Comparison of ENCODE assay signal across 18 mouse cellular contexts in genomic region chr7:127489982-127490381, GRCm38 (mm10).
"Had no signal": no experiment of that assay in that cellular context is flagged by ENCODE, and none has a peak within 500 bp of the region (broad histone marks: within the 10 kb centered on the region; RNA-seq: fewer than 3 reads in every experiment).

No protein-coding gene starts in this region.

- H3K27ac ChIP-seq: intestine, embryonic 15.5 days; limb, embryonic 13.5 days; liver, embryonic 14.5 days; macrophage; midbrain, embryonic 13.5 days; stomach, postnatal 0 days had no signal

- H3K4me1 ChIP-seq: intestine, embryonic 15.5 days; limb, embryonic 13.5 days; midbrain, embryonic 13.5 days had no signal

- H3K4me3 ChIP-seq: intestine, embryonic 15.5 days; limb, embryonic 13.5 days; midbrain, embryonic 13.5 days had no signal

- DNase-seq: kidney, adult 11 months; kidney, adult 8-10 months; left cerebral cortex, postnatal 4 days; lung, adult 2 months; lung, postnatal 14 days; right cerebral cortex, adult 18-20 months; right cerebral cortex, postnatal 14 days; right cerebral cortex, postnatal 4 days; thymus, adult 2 months; thymus, postnatal 14 days; thymus, postnatal 4 days had no signal

- H3K9me3 ChIP-seq: intestine, embryonic 15.5 days; limb, embryonic 13.5 days; midbrain, embryonic 13.5 days had no signal

- H3K27me3 ChIP-seq: intestine, embryonic 15.5 days; limb, embryonic 13.5 days; midbrain, embryonic 13.5 days had no signal

- ATAC-seq: intestine, embryonic 15.5 days; midbrain, embryonic 13.5 days; midbrain, embryonic 16.5 days had no signal

- H3K9ac ChIP-seq: intestine, embryonic 15.5 days; limb, embryonic 13.5 days; liver, embryonic 14.5 days; midbrain, embryonic 13.5 days had no signal

- H3K4me2 ChIP-seq: intestine, embryonic 15.5 days; limb, embryonic 13.5 days; midbrain, embryonic 13.5 days had no signal
